Mouse (Mus musculus) embryonic facial prominence, embryonic 11.5 days (tissue): Measurements from ENCODE around the gene Ldlrap1. TPM values are rescaled to one million over a fixed set of nuclear protein-coding genes. Genes with fewer than 3 reads are reported as not detected.
A peak's percentile ranks its signal among the peaks of the same experiment; 100 is the strongest.

Source experiments
- ATAC-seq: fragments of 200-750 bp; cut with Nextera tagmentation; replicated peaks from 2 replicates; pipeline ENCODE4 v1.8.0; 2017; ENCODE audit warnings: low read depth; ENCODE audit not compliant: insufficient number of reproducible peaks, low FRiP score, low TSS enrichment
- DNase-seq: peaks from one replicate; pipeline ENCODE4 v3.0.0-alpha.2; 2015; ENCODE audit warnings: low spot score
- H3K27ac ChIP-seq: fragments of 300-500 bp; sonication (generic); replicated peaks from 2 replicates; pipeline ENCODE4 v1.5.1; 2014; ENCODE audit warnings: mild to moderate bottlenecking, low read depth, low read length, control low read depth
- H3K27me3 ChIP-seq: fragments of 300-500 bp; sonication (generic); 2 replicates; pipeline ENCODE4 v1.6.1; 2014; ENCODE audit warnings: mild to moderate bottlenecking, low read length, moderate library complexity, mixed read lengths; ENCODE audit not compliant: control insufficient read depth, insufficient read depth
- H3K36me3 ChIP-seq: fragments of 300-500 bp; sonication (generic); replicated peaks from 2 replicates; pipeline ENCODE4 v1.6.1; 2014; ENCODE audit warnings: low read depth, mild to moderate bottlenecking, low read length, moderate library complexity, mixed read lengths; ENCODE audit not compliant: control insufficient read depth, insufficient read depth
- H3K4me1 ChIP-seq: fragments of 300-500 bp; sonication (generic); 2 replicates; pipeline ENCODE4 v1.6.1; 2014; ENCODE audit warnings: low read length, mixed read lengths; ENCODE audit not compliant: control insufficient read depth, insufficient read depth
- H3K4me2 ChIP-seq: fragments of 300-500 bp; sonication (generic); 2 replicates; pipeline ENCODE4 v1.6.1; 2014; ENCODE audit warnings: low read depth, mild to moderate bottlenecking, control low read depth, low read length, moderate library complexity
- H3K4me3 ChIP-seq: fragments of 300-500 bp; sonication (generic); 2 replicates; pipeline ENCODE4 v1.5.1; 2014; ENCODE audit warnings: low read depth, low read length, control low read depth
- H3K9ac ChIP-seq: fragments of 300-500 bp; sonication (generic); replicated peaks from 2 replicates; pipeline ENCODE4 v1.6.1; 2014; ENCODE audit warnings: mild to moderate bottlenecking, control low read depth, low read length
- H3K9me3 ChIP-seq: fragments of 300-500 bp; sonication (generic); replicated peaks from 2 replicates; pipeline ENCODE4 v1.6.1; 2016; ENCODE audit warnings: mild to moderate bottlenecking, low read length, inconsistent platforms, mixed read lengths; ENCODE audit not compliant: control insufficient read depth
- WGBS: fragments of 180-500 bp; shearing (Covaris S2); extraction: QIAGEN DNeasy Blood & Tissue Kit; methylation state at CpG from one replicate; pipeline ENCODE4 v1.1.7; 2014; 5-methylcytosine and 5-hydroxymethylcytosine counted together
- polyA plus RNA-seq: library from polyadenylated mRNA; unstranded; fragments of >200 nt; fragmentation: Nextera tagmentation; extraction: Ambion mirVana; gene quantifications from 2 replicates; pipeline ENCODE4 v1.2.1, GENCODE M21; 2014

Gene Ldlrap1
- polyA plus RNA-seq, 1 experiment from 2014 or later, result 9.6 TPM

DNA sequence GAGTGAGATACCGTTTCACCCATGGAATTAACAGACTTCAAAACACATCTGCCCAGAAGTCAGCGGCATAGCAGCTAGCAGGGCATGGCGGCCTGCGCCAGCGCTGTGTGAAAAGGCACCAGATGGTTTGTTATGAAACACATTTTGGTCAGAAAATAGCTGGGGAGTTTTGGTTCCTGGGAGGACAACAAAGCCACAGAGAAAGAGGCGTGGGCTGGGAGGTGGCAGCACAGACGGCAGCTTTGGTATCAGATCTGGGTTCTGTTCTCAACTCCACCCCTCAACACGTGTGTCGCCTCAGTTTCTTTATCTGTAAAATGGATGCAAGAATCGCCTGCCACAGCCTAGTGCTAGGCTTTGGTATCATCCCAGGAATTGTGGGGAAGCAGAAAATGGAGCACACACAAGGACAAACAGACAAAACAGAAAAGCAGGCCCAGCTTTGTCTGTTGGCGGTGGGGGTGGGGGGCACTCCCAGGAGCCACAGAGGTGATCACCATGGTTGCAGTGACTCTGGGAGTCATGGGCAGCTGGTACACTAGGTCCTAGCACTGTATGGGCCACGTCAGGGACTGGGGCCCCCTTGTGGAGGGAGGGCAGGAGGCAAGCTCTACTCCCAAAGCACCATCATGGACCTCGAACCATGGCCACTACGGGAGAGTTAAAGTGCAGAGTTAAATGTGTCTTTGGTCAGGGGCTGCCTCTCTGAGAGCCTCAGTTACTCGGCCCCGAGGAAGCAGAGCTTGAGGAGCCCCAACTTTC, 21.7 kb downstream of the Ldlrap1 start:
- Histone ChIP-seq H3K27ac (no peak overlapping the region), H3K4me2 (no peak overlapping the region), H3K4me3 (no peak overlapping the region), H3K36me3 (no peaks in the 10 kb centered on the region), H3K9me3 (no peaks in the 10 kb centered on the region), H3K9ac (no peak overlapping the region), H3K4me1 (peaks cover 2% of the 10 kb centered on the region), H3K27me3 (no peaks in the 10 kb centered on the region)
- ATAC-seq (no peak), DNase-seq (no peak)
- 85% methylated on average over 16 of the region's 16 CpGs for WGBS

GRCm38 (mm10) chr4:134743881-134744633, 23.8 kb downstream of the Ldlrap1 start:
- Histone ChIP-seq H3K4me1 (peaks cover 2% of the 10 kb centered on the region), H3K27me3 (no peaks in the 10 kb centered on the region), H3K9me3 (no peaks in the 10 kb centered on the region), H3K36me3 (no peaks in the 10 kb centered on the region), H3K9ac (no peak overlapping the region), H3K4me3 (no peak overlapping the region), H3K27ac (no peak overlapping the region; the same call in 1 of the 2 replicates), H3K4me2 (no peak overlapping the region)
- peak; percentile 49 for DNase-seq
- 29% methylated on average over 16 of the region's 16 CpGs for WGBS
- no peak for ATAC-seq

DNA sequence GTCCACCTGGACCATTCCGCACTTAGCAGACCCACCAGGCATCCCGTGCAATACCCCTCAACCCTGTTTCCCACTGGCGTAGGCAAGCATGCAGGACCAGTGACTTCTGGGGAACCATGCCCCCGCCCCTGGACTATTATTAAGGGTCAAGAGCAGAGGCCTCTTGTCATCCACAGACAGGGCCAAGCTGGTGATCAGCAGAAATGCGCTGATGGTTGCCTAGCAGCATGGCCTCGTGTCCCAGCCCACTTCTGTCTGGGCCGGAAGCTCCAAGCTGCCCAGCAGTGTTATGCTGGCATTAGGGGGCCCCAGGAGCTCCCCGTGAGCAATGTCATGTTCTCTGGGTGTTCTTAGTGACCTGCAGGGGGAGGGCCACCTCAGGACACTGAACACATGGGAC, 25.9 kb downstream of the Ldlrap1 start:
- Histone ChIP-seq H3K4me1 (peaks cover 5% of the 10 kb centered on the region), H3K4me2 (no peak overlapping the region), H3K27ac (no peak overlapping the region), H3K4me3 (no peak overlapping the region), H3K9me3 (no peaks in the 10 kb centered on the region), H3K27me3 (no peaks in the 10 kb centered on the region), H3K36me3 (no peaks in the 10 kb centered on the region), H3K9ac (no peak overlapping the region)
- ATAC-seq (no peak), DNase-seq (no peak)
- WGBS, result 81% methylated on average over 8 of the region's 8 CpGs

- H3K9ac ChIP-seq, result no peak overlapping the region
- H3K9me3 ChIP-seq, result no peaks in the 10 kb centered on the region
- 88% methylated on average over 4 of the region's 4 CpGs for WGBS
- peaks cover 5% of the 10 kb centered on the region for H3K4me1 ChIP-seq
- no peak for DNase-seq
- no peaks in the 10 kb centered on the region for H3K36me3 ChIP-seq
- no peak overlapping the region for H3K27ac ChIP-seq
- H3K4me3 ChIP-seq, result no peak overlapping the region
- H3K4me2 ChIP-seq, result no peak overlapping the region
- no peak for ATAC-seq
- no peaks in the 10 kb centered on the region for H3K27me3 ChIP-seq
These were observed 27.6 kb downstream of the Ldlrap1 start for GRCm38 (mm10) chr4:134740186-134740585.

- no peaks in the 10 kb centered on the region for H3K27me3 ChIP-seq
- peaks cover 5% of the 10 kb centered on the region for H3K4me1 ChIP-seq
- 83% methylated on average over 3 of the region's 3 CpGs for WGBS
- ATAC-seq (no peak), DNase-seq (no peak)
- no peaks in the 10 kb centered on the region for H3K36me3 ChIP-seq
- H3K4me2 ChIP-seq, result no peak overlapping the region
- H3K9me3 ChIP-seq, result no peaks in the 10 kb centered on the region
- H3K9ac ChIP-seq, result no peak overlapping the region
- no peak overlapping the region for H3K4me3 ChIP-seq
- no peak overlapping the region for H3K27ac ChIP-seq
These were observed 28.3 kb downstream of the Ldlrap1 start for GRCm38 (mm10) chr4:134739530-134739929.

- H3K4me2 ChIP-seq, result no peak overlapping the region
- 44% methylated on average over 14 of the region's 14 CpGs for WGBS
These were observed 30.4 kb downstream of the Ldlrap1 start for GRCm38 (mm10) chr4:134737365-134737910.

GRCm38 (mm10) chr4:134736147-134736546, 31.7 kb downstream of the Ldlrap1 start:
- ATAC-seq (no peak), DNase-seq (no peak)
- H3K9me3 ChIP-seq, result no peaks in the 10 kb centered on the region
- H3K27me3 ChIP-seq, result no peaks in the 10 kb centered on the region
- H3K36me3 ChIP-seq, result no peaks in the 10 kb centered on the region
- H3K4me1 ChIP-seq, result peaks cover 3% of the 10 kb centered on the region; the same call in 1 of the 2 replicates
- H3K27ac ChIP-seq, result no peak overlapping the region
- no peak overlapping the region for H3K4me3 ChIP-seq
- no peak overlapping the region for H3K4me2 ChIP-seq
- no peak overlapping the region for H3K9ac ChIP-seq
- 50% methylated on average over 7 of the region's 7 CpGs for WGBS

More at GRCm38 (mm10) chr4:134737365-134737910, 30.4 kb downstream of the Ldlrap1 start:
- Histone ChIP-seq H3K27ac (no peak overlapping the region), H3K9ac (peak overlapping the region; percentile 6; the same call in 1 of the 2 replicates), H3K9me3 (no peaks in the 10 kb centered on the region), H3K4me1 (peaks cover 3% of the 10 kb centered on the region; the same call in 1 of the 2 replicates), H3K27me3 (no peaks in the 10 kb centered on the region), H3K4me3 (no peak overlapping the region), H3K36me3 (no peaks in the 10 kb centered on the region)
- DNase-seq, result no peak
- ATAC-seq, result no peak
